Mouse (Mus musculus) G1E (cell line): ENCODE measurements at regions not wholly inside any gene's neighbourhood (a gene's known extent, or its start where the extent isn't known, plus 50 kb on each side); places are given as distances from the start of the nearest gene placed in this dataset.

ENCODE experiments used
- CTCF ChIP-seq: IDR thresholded peaks from 2 replicates; pipeline ENCODE4 v1.5.1; 2012; ENCODE audit warnings: low read depth, low read length, inconsistent platforms, mixed read lengths
- GATA1 ChIP-seq: IDR thresholded peaks from 2 replicates; pipeline ENCODE4 v1.6.1; 2012; ENCODE audit warnings: borderline replicate concordance, low read length, inconsistent platforms, mixed read lengths
- TAL1 ChIP-seq: conservative IDR thresholded peaks from 2 replicates; pipeline ENCODE4 v1.6.1; 2012; ENCODE audit warnings: low read depth, low read length, inconsistent platforms, mixed read lengths

- no peak for TF ChIP-seq CTCF
- no peak for TF ChIP-seq GATA1
- no peak for TF ChIP-seq TAL1
Measured at GRCm38 (mm10) chr7:136196424-136197160, 480.4 kb upstream of the Mki67 start.
